Mouse (Mus musculus): ENCODE results near the gene Marveld3.

The Marveld3 gene

GRCm38 (mm10) chr8:109961693-109962367 is at the start of gene Marveld3:
Gene Marveld3, minus strand, starts transcription at chr8:109962203.
- DNase-seq (ENCODE audit: inconsistent age in 2 of 2, low spot score in 1 of 2): peak; percentile 15 to 59

- DNase-seq (ENCODE audit: inconsistent age in 2 of 2, low spot score in 1 of 2): peak; percentile 49 to 86
Observed at GRCm38 (mm10) chr8:110010868-110011267, 48.9 kb upstream of the Marveld3 start.

- DNase-seq (ENCODE audit: inconsistent age in 2 of 2, low spot score in 1 of 2): no peak
Observed at GRCm38 (mm10) chr8:110008995-110009446, 47.0 kb upstream of the Marveld3 start.

- no peak for DNase-seq (ENCODE audit: inconsistent age in 2 of 2, low spot score in 1 of 2)
Observed at GRCm38 (mm10) chr8:110008228-110008994, 46.4 kb upstream of the Marveld3 start.

GRCm38 (mm10) chr8:110006312-110007023 is 44.5 kb upstream of the Marveld3 start:
- DNase-seq (ENCODE audit: inconsistent age in 2 of 2, low spot score in 1 of 2): no peak

DNA sequence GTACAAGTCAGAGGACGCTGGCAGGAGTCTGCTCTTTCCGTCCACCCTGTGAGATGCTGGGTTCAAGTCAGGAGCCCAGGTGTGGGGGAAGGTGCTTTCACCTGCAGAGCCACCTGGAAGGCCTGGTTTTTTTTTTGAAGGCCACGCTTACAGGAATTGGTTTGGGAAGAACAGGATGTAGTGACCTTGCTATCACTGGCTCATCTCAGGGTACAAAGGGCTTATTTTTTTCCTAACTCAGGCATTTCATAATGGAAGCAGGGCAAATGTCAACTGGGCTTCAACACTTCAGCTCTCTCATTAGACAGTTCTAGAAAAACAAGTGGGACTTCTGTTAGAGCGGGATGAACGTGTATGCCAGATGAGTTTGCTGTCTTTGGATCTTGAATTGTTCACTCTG is 42.3 kb upstream of the Marveld3 start:
- DNase-seq (ENCODE audit: inconsistent age in 2 of 2, low spot score in 1 of 2): no peak

DNA sequence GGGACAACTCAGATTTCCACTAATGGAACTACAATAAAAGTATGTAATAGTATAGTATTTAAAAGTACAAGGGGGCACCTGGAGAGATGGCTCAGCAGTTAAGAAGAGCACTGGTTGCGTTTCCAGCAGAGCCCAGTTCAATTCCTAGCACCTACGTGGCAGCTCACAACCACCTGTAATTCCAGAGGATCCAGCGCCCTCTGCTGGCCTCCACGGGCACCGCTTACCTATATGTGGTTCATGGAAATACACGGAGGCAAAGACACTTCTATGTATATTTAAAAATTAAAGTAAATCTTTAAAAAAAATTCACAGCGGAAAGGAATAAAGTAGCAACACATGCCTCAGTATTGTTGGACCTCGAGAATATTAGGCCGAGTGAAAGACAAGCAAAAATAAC is 41.0 kb upstream of the Marveld3 start:
- DNase-seq (ENCODE audit: inconsistent age in 2 of 2, low spot score in 1 of 2): peak; percentile 17 to 68

DNA sequence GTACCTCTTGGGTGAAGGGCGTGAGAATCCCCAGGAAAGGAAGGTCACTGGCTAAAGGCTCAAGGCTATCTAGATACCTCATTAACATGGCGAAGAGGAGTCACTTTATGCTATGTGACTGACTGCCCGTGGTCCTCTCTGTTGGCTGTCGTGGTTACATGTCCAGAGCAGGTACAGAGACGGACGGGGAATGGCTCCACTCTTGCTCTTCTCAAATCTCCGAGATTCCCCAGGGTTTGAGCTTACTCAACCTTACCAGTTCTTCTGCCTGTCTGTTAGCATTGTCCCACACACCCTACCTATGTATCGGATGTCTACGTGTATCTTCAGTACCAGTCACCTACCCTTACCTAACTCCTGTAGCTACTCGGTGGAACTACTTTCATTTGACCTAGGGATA is 38.0 kb upstream of the Marveld3 start:
- DNase-seq (ENCODE audit: inconsistent age in 2 of 2, low spot score in 1 of 2): no peak

- no peak for DNase-seq (ENCODE audit: inconsistent age in 2 of 2, low spot score in 1 of 2)
Observed at GRCm38 (mm10) chr8:109998066-109998465, 36.1 kb upstream of the Marveld3 start.

GRCm38 (mm10) chr8:109997381-109997780 is 35.4 kb upstream of the Marveld3 start:
- DNase-seq (ENCODE audit: inconsistent age in 2 of 2, low spot score in 1 of 2): no peak

- peak in 1 of 2 experiments; percentile 60 for DNase-seq (ENCODE audit: inconsistent age in 2 of 2, low spot score in 1 of 2)
Observed at GRCm38 (mm10) chr8:109992951-109993350, 30.9 kb upstream of the Marveld3 start.

- no peak for DNase-seq (ENCODE audit: inconsistent age in 2 of 2, low spot score in 1 of 2)
Observed at GRCm38 (mm10) chr8:109992166-109992565, 30.2 kb upstream of the Marveld3 start.

- no peak for DNase-seq (ENCODE audit: inconsistent age in 2 of 2, low spot score in 1 of 2)
Observed at GRCm38 (mm10) chr8:109990224-109990623, 28.2 kb upstream of the Marveld3 start, which contains the start of gene Tat. Gene Tat, plus strand, starts transcription at chr8:109990437.

- DNase-seq (ENCODE audit: inconsistent age in 2 of 2, low spot score in 1 of 2): no peak
Observed at GRCm38 (mm10) chr8:109989151-109989550, 27.1 kb upstream of the Marveld3 start.

DNA sequence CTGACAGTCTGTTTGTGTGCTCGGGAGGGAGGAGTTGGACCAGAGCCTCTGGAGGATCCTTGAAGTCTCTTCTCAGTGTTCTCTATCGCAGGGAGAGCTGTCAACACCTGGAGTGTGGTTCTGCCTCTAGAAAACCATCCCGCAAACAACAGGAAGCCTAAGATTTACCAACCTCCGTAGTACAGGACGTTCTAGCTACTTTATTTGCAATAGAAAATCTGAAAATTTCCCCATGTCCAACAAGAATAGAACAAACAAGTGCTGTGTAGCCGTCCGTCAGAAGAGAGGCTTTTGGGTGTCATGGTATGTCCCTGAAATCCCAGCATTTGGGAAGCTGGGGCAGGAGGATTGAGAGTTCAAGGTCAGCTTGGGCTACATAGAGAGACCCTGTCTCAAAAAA is 25.8 kb upstream of the Marveld3 start:
- peak in 1 of 2 experiments; percentile 30 for DNase-seq (ENCODE audit: inconsistent age in 2 of 2, low spot score in 1 of 2)

- peak; percentile 50 to 55 for DNase-seq (ENCODE audit: inconsistent age in 2 of 2, low spot score in 1 of 2)
Observed at GRCm38 (mm10) chr8:109986384-109986783, 24.4 kb upstream of the Marveld3 start.

- DNase-seq (ENCODE audit: inconsistent age in 2 of 2, low spot score in 1 of 2): peak; percentile 65 to 75
Observed at GRCm38 (mm10) chr8:109983944-109984343, 21.9 kb upstream of the Marveld3 start.

GRCm38 (mm10) chr8:109982386-109983105 is 20.5 kb upstream of the Marveld3 start:
- DNase-seq (ENCODE audit: inconsistent age in 2 of 2, low spot score in 1 of 2): no peak

DNA sequence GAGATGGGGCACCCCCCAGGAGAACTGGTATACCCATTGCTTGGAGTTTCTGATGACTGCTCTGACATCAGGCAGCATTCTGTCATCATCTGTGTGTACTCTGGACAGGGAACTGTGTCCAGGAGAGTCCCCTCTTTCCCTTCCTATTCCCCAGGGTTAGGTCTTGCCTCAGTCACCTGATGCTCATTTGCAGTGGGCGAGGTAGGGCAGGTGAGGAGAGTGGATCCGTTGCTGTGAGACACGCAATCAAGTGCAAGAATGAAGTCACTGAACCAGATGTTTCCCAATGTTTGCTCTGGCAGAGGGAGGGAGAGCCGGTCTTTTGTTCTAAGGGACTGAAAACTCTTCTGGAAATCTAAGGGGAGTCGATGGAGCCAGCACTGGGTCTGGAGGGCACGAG is 17.3 kb upstream of the Marveld3 start:
- no peak for DNase-seq (ENCODE audit: inconsistent age in 2 of 2, low spot score in 1 of 2)

GRCm38 (mm10) chr8:109972901-109973300 is 10.9 kb upstream of the Marveld3 start:
- no peak for DNase-seq (ENCODE audit: inconsistent age in 2 of 2, low spot score in 1 of 2)

GRCm38 (mm10) chr8:109970323-109970722 is 8.3 kb upstream of the Marveld3 start:
- peak in 1 of 2 experiments; percentile 61 for DNase-seq (ENCODE audit: inconsistent age in 2 of 2, low spot score in 1 of 2)
